ENCODE assay signal across 20 mouse cellular contexts in the genomic region with DNA sequence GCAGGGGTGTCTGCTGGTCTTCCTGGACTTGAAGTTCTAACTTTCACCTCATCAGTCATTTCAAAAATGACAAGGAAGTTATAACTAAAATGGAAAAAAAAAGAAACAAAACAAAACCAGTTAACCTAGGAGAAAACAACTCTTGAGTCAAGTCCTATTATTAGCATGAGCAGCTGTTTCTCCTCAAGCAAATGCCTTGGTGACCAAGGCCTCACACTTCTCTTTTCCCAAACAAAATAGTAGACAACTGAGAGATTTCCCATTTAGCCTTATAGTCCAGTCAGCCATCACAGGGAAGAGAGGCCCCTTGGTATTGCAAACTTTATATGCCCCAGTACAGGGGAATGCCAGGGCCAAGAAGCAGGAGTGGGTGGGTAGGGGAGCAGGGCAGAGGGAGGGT.
A peak's percentile ranks its signal among the peaks of the same experiment; 100 is the strongest.
DNase-seq lines count a peak whose midpoint lies in the region; ATAC-seq and TF ChIP-seq lines count a peak whose summit lies in the region.
"Had no signal": no experiment of that assay in that cellular context is flagged by ENCODE, and none has a peak within 500 bp of the region (broad histone marks: within the 10 kb centered on the region; RNA-seq: fewer than 3 reads in every experiment).

No protein-coding gene starts in this region.

- intact Hi-C loops in heart, postnatal 10 days (cut with DNase I) = no loop called here
- intact Hi-C loops in heart, adult 2 months (cut with DNase I) = no loop called here

- no peaks in the 10 kb centered on the region for H3K27me3 ChIP-seq in heart, adult 2 months (ENCODE audit: control insufficient read depth, insufficient read depth, low read length)
- H3K27me3 ChIP-seq in lung, embryonic 16.5 days (ENCODE audit: control insufficient read depth, insufficient read depth, low read depth, low read length) = no peaks in the 10 kb centered on the region
- H3K27me3 ChIP-seq: embryonic facial prominence, embryonic 13.5 days; forebrain, embryonic 13.5 days; heart, embryonic 12.5 days had no signal

- TF ChIP-seq CTCF in heart, adult 2 months (IDR thresholded peaks at IDR 0.05) = no peak

- TF ChIP-seq EP300 in heart, adult 2 months (IDR thresholded peaks at IDR 0.05; ENCODE audit: insufficient read depth, low read depth, low read length) = no peak

- H3K4me3 ChIP-seq in heart, adult 2 months = no peak overlapping the region
- H3K4me3 ChIP-seq in lung, embryonic 16.5 days (ENCODE audit: low read length) = no peak overlapping the region
- H3K4me3 ChIP-seq: embryonic facial prominence, embryonic 13.5 days; forebrain, embryonic 13.5 days; heart, embryonic 12.5 days had no signal

- H3K4me2 ChIP-seq in lung, embryonic 16.5 days (ENCODE audit: low read depth, low read length) = no peak overlapping the region
- H3K4me2 ChIP-seq: embryonic facial prominence, embryonic 13.5 days; forebrain, embryonic 13.5 days; heart, embryonic 12.5 days had no signal

- H3K27ac ChIP-seq in heart, adult 2 months = no peak overlapping the region
- H3K27ac ChIP-seq in lung, embryonic 16.5 days (ENCODE audit: low read length) = peak overlapping the region; percentile 27; the same call in 1 of the 2 replicates
- H3K27ac ChIP-seq: embryonic facial prominence, embryonic 13.5 days; forebrain, embryonic 13.5 days had no signal

- no peaks in the 10 kb centered on the region for H3K79me2 ChIP-seq in heart, adult 2 months (replicated peaks; ENCODE audit: control insufficient read depth, insufficient read depth, low read length)

- no peak overlapping the region for H3K9ac ChIP-seq in heart, adult 2 months (ENCODE audit: low read depth, low read length)
- H3K9ac ChIP-seq in lung, embryonic 16.5 days (ENCODE audit: low read length) = no peak overlapping the region
- H3K9ac ChIP-seq: embryonic facial prominence, embryonic 13.5 days; forebrain, embryonic 13.5 days; forebrain, postnatal 0 days; heart, embryonic 12.5 days had no signal

- no peak for TF ChIP-seq POLR2A in heart, adult 2 months (IDR thresholded peaks at IDR 0.05; ENCODE audit: insufficient read depth, low read depth, low read length)

- no peaks in the 10 kb centered on the region for H3K36me3 ChIP-seq in heart, adult 2 months (ENCODE audit: control insufficient read depth, insufficient read depth, low read length)
- H3K36me3 ChIP-seq in lung, embryonic 16.5 days (ENCODE audit: control insufficient read depth, insufficient read depth, low read length) = no peaks in the 10 kb centered on the region
- H3K36me3 ChIP-seq: embryonic facial prominence, embryonic 13.5 days; heart, embryonic 12.5 days had no signal

- H3K4me1 ChIP-seq in heart, adult 2 months (ENCODE audit: control insufficient read depth, insufficient read depth, low read length) = no peaks in the 10 kb centered on the region
- no peaks in the 10 kb centered on the region for H3K4me1 ChIP-seq in lung, embryonic 16.5 days (replicated peaks; ENCODE audit: control insufficient read depth, insufficient read depth, low read length)
- H3K4me1 ChIP-seq: embryonic facial prominence, embryonic 13.5 days; forebrain, embryonic 13.5 days; heart, embryonic 12.5 days had no signal

- H3K9me3 ChIP-seq in lung, embryonic 16.5 days (ENCODE audit: control insufficient read depth, low read length) = 0 out of 2 replicates have a peak, but pooled peaks cover 2% of the 10 kb centered on the region
- H3K9me3 ChIP-seq: embryonic facial prominence, embryonic 13.5 days; forebrain, embryonic 13.5 days; heart, embryonic 12.5 days had no signal

- ATAC-seq in lung, embryonic 16.5 days (ENCODE audit: low read depth) = peak; percentile 91
- ATAC-seq: CD4-positive, CD25-positive, alpha-beta regulatory T cell, adult 4 months; forebrain, embryonic 13.5 days; forebrain, postnatal 0 days had no signal

- peak; percentile 10 to 28 for DNase-seq in heart, postnatal 10 days
- DNase-seq in heart, adult 2 months = no peak
- DNase-seq in kidney, postnatal 10 days = peak; percentile 25
- no peak for DNase-seq in kidney, adult 11 months
- peak; percentile 54 for DNase-seq in lung, postnatal 25 days (ENCODE audit: low spot score)
- DNase-seq in right cerebral cortex, postnatal 36 days (ENCODE audit: low spot score in 2 of 2) = no peak
- no peak for DNase-seq in spleen, adult 18-20 months
- DNase-seq: adrenal gland, postnatal 10 days; B cell, adult 2 months; cerebellum, adult 11-12 months; cerebellum, adult 9-10 months; cerebellum, postnatal 36 days; forebrain, postnatal 0 days; gastrocnemius, postnatal 14 days; heart, postnatal 36 days had no signal

Comparison
In these comparisons a context has a peak if more than half of its experiments do, and no peak if none do; other contexts are left out.
1. DNase-seq: peak in heart, postnatal 10 days (2 of 2), kidney, postnatal 10 days (single experiment) and lung, postnatal 25 days (single experiment); none in heart, adult 2 months (0 of 2), kidney, adult 11 months (single experiment), right cerebral cortex, postnatal 36 days (0 of 2) and spleen, adult 18-20 months (0 of 2).